Mouse (Mus musculus) forebrain, embryonic 13.5 days (tissue): ENCODE results near the gene Hoxa13. TPM values are rescaled to one million over a fixed set of nuclear protein-coding genes. Genes with fewer than 3 reads are reported as not detected.

Experiments
- ATAC-seq: fragments of 200-750 bp; cut with Nextera tagmentation; 2 replicates; pipeline ENCODE4 v1.8.0; 2017
- H3K27ac ChIP-seq: fragments of 300-500 bp; sonication (generic); 2 replicates; pipeline ENCODE4 v1.5.1; 2015; ENCODE audit warnings: inconsistent platforms, mild to moderate bottlenecking, moderate library complexity
- H3K27me3 ChIP-seq: fragments of 300-500 bp; sonication (generic); 2 replicates; pipeline ENCODE4 v1.6.1; 2015; ENCODE audit warnings: mild to moderate bottlenecking, inconsistent platforms
- H3K36me3 ChIP-seq: fragments of 300-500 bp; sonication (generic); 2 replicates; pipeline ENCODE4 v1.6.1; 2015; ENCODE audit warnings: mild to moderate bottlenecking, inconsistent platforms; ENCODE audit not compliant: poor library complexity, severe bottlenecking
- H3K4me1 ChIP-seq: fragments of 300-500 bp; sonication (generic); 2 replicates; pipeline ENCODE4 v1.6.1; 2015; ENCODE audit warnings: inconsistent platforms
- H3K4me2 ChIP-seq: fragments of 300-500 bp; sonication (generic); 2 replicates; pipeline ENCODE4 v1.6.1; 2015; ENCODE audit warnings: inconsistent platforms, mild to moderate bottlenecking, moderate library complexity
- H3K4me3 ChIP-seq: fragments of 300-500 bp; sonication (generic); 2 replicates; pipeline ENCODE4 v1.5.1; 2015; ENCODE audit warnings: mild to moderate bottlenecking, inconsistent platforms
- H3K9ac ChIP-seq: fragments of 300-500 bp; sonication (generic); 2 replicates; pipeline ENCODE4 v1.6.1; 2015; ENCODE audit warnings: mild to moderate bottlenecking, inconsistent platforms
- H3K9me3 ChIP-seq: fragments of 300-500 bp; sonication (generic); replicated peaks from 2 replicates; pipeline ENCODE4 v1.6.1; 2016; ENCODE audit warnings: inconsistent platforms
- WGBS: fragments of 180-500 bp; shearing (Covaris S2); methylation state at CpG from one replicate; pipeline ENCODE4 v1.1.7; 2015; 5-methylcytosine and 5-hydroxymethylcytosine counted together
- polyA plus RNA-seq: library from polyadenylated mRNA; unstranded; fragments of >200 nt; fragmentation: Nextera tagmentation; extraction: Ambion mirVana; gene quantifications from 2 replicates; pipeline ENCODE4 v1.2.1, GENCODE M21; 2015

Gene Hoxa13
- polyA plus RNA-seq, 1 experiment from 2014 or later = not detected

DNA sequence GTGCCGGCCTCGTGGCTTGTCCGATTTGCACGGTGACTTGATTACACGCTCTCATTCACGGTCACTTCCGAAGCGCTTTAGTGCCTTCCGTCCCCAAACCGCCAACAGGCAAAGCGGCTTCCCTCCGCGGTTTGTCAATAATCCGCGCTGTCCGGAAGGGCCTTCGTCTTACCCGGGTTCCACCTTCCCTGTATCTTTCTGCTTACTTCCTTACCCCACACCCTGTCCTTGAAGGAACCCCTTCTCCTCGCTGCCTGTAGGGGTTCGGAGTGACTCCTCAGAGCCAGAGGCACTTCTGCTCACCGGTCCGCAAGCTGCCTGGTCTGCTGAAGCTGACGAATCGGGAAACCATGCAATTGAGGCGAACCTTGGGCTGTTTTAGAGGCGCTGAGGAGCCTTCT, 14.3 kb downstream of the Hoxa13 start:
- 1% methylated on average over 26 of the region's 26 CpGs for WGBS
- H3K9ac ChIP-seq = no peak overlapping the region
- H3K36me3 ChIP-seq = no peaks in the 10 kb centered on the region
- no peak overlapping the region for H3K4me2 ChIP-seq
- H3K27me3 ChIP-seq = peaks cover 100% of the 10 kb centered on the region
- no peak for ATAC-seq
- no peaks in the 10 kb centered on the region for H3K4me1 ChIP-seq
- no peak overlapping the region for H3K4me3 ChIP-seq
- H3K27ac ChIP-seq = no peak overlapping the region
- H3K9me3 ChIP-seq = no peaks in the 10 kb centered on the region

DNA sequence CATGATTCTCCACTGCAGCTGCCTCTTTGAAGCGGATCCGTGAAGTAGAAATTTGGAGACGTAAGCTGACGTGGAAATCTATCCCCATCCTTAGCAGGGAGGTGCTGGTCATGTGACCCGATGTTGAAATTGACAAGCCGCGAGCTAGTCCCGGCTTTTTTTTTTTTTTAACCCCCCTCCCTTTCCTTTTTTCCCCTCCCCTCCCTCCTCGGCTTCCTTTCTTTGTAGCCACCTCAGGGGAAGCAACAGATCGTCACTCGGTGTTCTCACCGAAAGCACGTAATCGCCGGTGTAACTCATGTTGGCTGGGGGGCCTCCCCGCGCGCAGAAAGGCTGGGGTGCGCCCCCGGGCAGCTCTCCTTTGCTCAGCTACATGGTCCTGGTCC, 14.9 kb downstream of the Hoxa13 start, which contains the start of gene Hoxa11:
Gene Hoxa11 (minus strand): TSS at position 54 of the 386 bp plus-strand sequence.
- no peak for ATAC-seq
- Histone ChIP-seq H3K9me3 (no peaks in the 10 kb centered on the region), H3K36me3 (no peaks in the 10 kb centered on the region), H3K9ac (no peak within 1 kb of the TSS), H3K4me2 (no peak within 1 kb of the TSS), H3K4me1 (no peaks in the 10 kb centered on the region), H3K4me3 (no peak within 1 kb of the TSS), H3K27ac (no peak within 1 kb of the TSS), H3K27me3 (peaks cover 100% of the 10 kb centered on the region)
- 1% methylated on average over 20 of the region's 20 CpGs for WGBS

DNA sequence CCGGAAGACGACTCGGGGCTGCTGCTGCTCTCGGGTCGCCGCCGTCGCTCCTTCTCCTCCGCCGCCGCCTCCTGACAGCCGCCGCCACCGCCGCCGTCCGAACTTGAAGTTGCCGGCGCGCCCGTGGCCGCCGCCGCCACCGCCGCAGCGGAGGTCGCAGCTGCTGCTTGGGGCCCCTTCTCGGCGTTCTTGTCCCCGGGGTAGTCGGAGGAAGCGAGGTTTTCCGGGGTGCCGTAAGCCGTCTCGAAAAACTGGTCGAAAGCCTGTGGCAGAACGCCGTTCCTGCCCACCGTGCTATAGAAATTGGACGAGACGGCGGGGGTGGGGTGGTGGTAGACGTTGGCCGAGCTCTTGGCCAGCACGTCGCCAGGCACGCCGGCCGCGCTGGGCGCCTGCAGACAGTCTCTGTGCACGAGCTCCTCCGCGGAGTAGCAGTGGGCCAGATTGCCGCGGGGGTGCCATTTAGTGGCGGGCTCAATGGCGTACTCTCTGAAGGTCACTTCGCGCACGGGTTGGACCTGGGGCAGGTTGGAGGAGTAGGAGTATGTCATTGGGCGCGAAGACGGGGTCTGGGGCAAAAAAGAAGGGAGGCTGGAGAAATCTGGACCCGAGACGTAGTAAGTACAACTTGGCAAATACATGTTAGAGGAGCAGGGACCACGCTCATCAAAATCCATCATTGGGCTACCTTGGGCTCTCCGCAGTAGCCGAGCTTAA, 15.5 kb downstream of the Hoxa13 start:
- under 1% methylated on average over 70 of the region's 71 CpGs for WGBS
- H3K36me3 ChIP-seq = no peaks in the 10 kb centered on the region
- H3K9me3 ChIP-seq = no peaks in the 10 kb centered on the region
- H3K4me3 ChIP-seq = no peak overlapping the region
- no peak overlapping the region for H3K27ac ChIP-seq
- peaks cover 100% of the 10 kb centered on the region for H3K27me3 ChIP-seq
- H3K4me2 ChIP-seq = no peak overlapping the region
- no peak overlapping the region for H3K9ac ChIP-seq
- H3K4me1 ChIP-seq = 0 out of 2 replicates have a peak, but pooled peaks cover 2% of the 10 kb centered on the region
- no peak for ATAC-seq

- no peak overlapping the region for H3K9ac ChIP-seq
- H3K27me3 ChIP-seq = peaks cover 100% of the 10 kb centered on the region
- H3K4me2 ChIP-seq = no peak overlapping the region
- H3K36me3 ChIP-seq = no peaks in the 10 kb centered on the region
- H3K9me3 ChIP-seq = no peaks in the 10 kb centered on the region
- ATAC-seq = no peak
- no peak overlapping the region for H3K27ac ChIP-seq
- H3K4me3 ChIP-seq = no peak overlapping the region
- 0 out of 2 replicates have a peak, but pooled peaks cover 4% of the 10 kb centered on the region for H3K4me1 ChIP-seq
- 2% methylated on average over 23 of the region's 23 CpGs for WGBS
Measured at GRCm38 (mm10) chr6:52244471-52245039, 16.1 kb downstream of the Hoxa13 start.

DNA sequence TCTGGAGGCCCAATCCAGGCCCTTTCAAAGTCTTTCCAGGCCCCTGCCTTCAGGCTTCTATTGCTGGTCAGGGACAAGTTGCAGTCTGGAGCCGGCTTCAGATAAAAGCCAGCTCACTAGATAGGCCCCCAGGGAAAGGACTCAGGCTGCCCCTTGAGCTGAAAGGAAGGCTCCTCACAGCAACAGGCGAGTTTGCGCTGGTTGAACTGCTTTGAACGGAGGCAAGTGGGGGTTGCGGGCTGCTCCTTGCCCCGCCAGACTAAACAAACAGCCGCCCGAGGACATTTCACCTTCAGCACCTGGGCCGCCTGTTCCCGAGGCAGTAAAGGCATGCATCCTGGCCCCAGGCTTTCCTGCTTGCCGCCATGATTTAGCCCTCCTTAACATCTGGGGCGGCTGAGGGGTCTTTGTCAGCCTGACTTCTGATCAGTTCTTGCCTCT, 17.0 kb downstream of the Hoxa13 start:
- no peak for ATAC-seq
- no peaks in the 10 kb centered on the region for H3K9me3 ChIP-seq
- H3K27ac ChIP-seq = no peak overlapping the region

DNA sequence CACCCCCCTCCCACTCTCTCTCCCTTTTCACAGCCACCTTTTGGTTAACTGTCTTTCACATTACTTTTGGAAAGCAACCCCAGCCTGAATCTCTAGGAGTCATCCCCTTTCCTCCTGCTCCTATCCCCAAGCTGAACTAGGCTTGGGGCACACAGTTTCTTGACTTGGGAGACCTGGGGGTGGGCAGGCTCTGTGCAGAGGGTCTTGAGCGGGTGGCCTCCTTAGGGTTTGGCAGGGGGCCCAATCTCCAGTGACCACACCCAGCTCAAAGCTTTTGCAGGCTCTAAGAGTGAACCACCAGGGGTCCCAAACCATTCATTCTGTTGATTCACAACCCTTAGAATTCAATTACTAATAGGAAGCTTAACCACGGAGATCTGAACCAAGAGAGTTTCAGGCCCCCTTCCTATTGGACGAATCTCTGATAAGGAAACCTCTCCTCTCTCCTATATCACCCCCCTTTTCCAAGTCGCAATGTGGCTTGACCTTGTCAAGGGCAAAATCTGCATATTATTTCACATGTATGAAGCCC, 17.8 kb downstream of the Hoxa13 start:
- whole genome bisulfite sequencing = 2% methylated on average over 4 of the region's 4 CpGs

More for the DNA sequence above, 17.0 kb downstream of the Hoxa13 start:
- Histone ChIP-seq H3K4me1 (0 out of 2 replicates have a peak, but pooled peaks cover 4% of the 10 kb centered on the region), H3K36me3 (no peaks in the 10 kb centered on the region), H3K9ac (no peak overlapping the region), H3K4me2 (no peak overlapping the region), H3K27me3 (peaks cover 100% of the 10 kb centered on the region), H3K4me3 (no peak overlapping the region)
- WGBS = 2% methylated on average over 12 of the region's 12 CpGs

DNA sequence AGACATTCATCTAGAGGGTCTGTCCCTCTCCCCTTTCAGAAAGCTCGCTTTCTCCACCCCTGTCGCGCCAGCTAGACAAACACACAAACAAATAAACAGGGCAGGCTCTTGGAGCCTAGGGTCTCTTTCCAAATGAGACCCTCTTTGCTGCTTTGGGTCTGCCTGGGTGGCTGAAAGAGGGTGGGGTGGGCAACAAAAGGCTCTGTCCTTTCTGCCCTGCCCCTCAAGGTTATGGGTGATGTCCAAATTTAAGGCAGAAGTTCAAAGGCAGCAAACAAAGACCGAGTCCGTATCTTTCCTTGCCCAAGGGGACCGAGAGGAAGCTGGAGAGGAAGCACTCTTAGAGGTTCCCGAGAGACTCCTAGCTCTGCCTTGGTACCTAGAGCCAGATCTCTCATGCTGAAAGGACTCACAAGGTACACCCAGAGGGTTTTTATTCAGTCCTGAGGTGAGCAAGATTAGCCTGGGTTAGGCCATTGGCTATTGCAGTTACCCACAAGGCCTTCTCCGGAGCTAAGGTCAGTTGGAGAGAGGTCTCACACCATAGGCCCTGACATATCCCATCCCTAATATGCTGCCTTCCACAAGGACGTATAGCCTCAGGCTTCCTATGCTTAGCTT, 19.6 kb downstream of the Hoxa13 start:
- Histone ChIP-seq H3K27me3 (peaks cover 100% of the 10 kb centered on the region), H3K9ac (no peak overlapping the region)

More for the DNA sequence above, 17.8 kb downstream of the Hoxa13 start:
- Histone ChIP-seq H3K27ac (no peak overlapping the region), H3K4me2 (no peak overlapping the region), H3K27me3 (peaks cover 100% of the 10 kb centered on the region), H3K4me3 (no peak overlapping the region), H3K4me1 (0 out of 2 replicates have a peak, but pooled peaks cover 4% of the 10 kb centered on the region), H3K9me3 (no peaks in the 10 kb centered on the region), H3K9ac (no peak overlapping the region), H3K36me3 (no peaks in the 10 kb centered on the region)
- ATAC-seq = no peak

DNA sequence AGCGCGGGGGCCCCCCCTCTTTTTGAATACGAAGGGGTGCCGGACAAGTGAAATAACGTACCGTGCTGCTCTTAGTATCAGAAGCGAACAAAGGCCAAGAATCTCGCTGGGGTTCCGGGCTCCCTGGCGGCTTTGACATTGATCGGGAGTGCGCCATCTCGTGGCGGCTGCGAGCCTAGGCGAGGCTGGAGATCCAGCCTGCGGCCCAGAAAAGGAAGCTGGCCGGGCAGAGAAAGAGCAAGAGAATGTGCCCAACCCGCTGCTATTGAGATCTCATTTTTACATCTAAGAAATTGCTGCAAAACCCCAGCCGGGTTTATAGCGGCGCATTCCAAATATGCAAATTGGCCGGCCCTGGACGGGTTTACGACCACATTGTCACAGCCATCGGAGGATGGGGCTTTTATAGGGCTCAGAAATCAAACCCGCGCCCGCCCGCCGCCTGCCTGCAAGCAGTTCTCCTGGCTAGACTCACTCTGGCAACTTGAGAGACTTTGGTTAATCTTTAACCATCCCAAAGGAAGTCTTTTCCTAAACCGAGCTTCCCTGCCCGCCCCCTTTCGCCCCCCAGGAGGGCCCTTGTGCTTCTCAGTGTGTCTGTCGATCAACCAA, 20.2 kb downstream of the Hoxa13 start, which contains the start of gene Hoxa10:
Gene Hoxa10 (minus strand): TSS at position 466 of the 612 bp plus-strand sequence.
- WGBS = under 1% methylated on average over 35 of the region's 35 CpGs
- peak within 1 kb of the TSS; percentile 30; the same call in 1 of the 2 replicates for H3K4me2 ChIP-seq

More for the DNA sequence above, 19.6 kb downstream of the Hoxa13 start:
- Histone ChIP-seq H3K27ac (no peak overlapping the region), H3K4me2 (no peak overlapping the region), H3K9me3 (no peaks in the 10 kb centered on the region), H3K4me1 (0 out of 2 replicates have a peak, but pooled peaks cover 4% of the 10 kb centered on the region), H3K4me3 (no peak overlapping the region), H3K36me3 (no peaks in the 10 kb centered on the region)
- 5% methylated on average over 9 of the region's 9 CpGs for WGBS
- ATAC-seq = no peak

GRCm38 (mm10) chr6:52239625-52240388, 20.9 kb downstream of the Hoxa13 start:
- no peak overlapping the region for H3K9ac ChIP-seq
- no peaks in the 10 kb centered on the region for H3K36me3 ChIP-seq
- WGBS = 3% methylated on average over 30 of the region's 30 CpGs
- H3K9me3 ChIP-seq = no peaks in the 10 kb centered on the region
- H3K4me2 ChIP-seq = peak overlapping the region; percentile 30; the same call in 1 of the 2 replicates
- no peak overlapping the region for H3K4me3 ChIP-seq
- H3K27me3 ChIP-seq = peaks cover 100% of the 10 kb centered on the region
- ATAC-seq = no peak
- 0 out of 2 replicates have a peak, but pooled peaks cover 4% of the 10 kb centered on the region for H3K4me1 ChIP-seq
- H3K27ac ChIP-seq = no peak overlapping the region

More for the DNA sequence above, 20.2 kb downstream of the Hoxa13 start, which contains the start of gene Hoxa10:
- Histone ChIP-seq H3K4me3 (no peak within 1 kb of the TSS), H3K4me1 (0 out of 2 replicates have a peak, but pooled peaks cover 4% of the 10 kb centered on the region), H3K9me3 (no peaks in the 10 kb centered on the region), H3K9ac (no peak within 1 kb of the TSS), H3K36me3 (no peaks in the 10 kb centered on the region), H3K27me3 (peaks cover 100% of the 10 kb centered on the region), H3K27ac (no peak within 1 kb of the TSS)
- ATAC-seq = 0 out of 2 replicates have a peak, but pooled peaks have one; percentile 38

- WGBS = 3% methylated on average over 7 of the region's 7 CpGs
- H3K9me3 ChIP-seq = no peaks in the 10 kb centered on the region
- no peak overlapping the region for H3K4me3 ChIP-seq
- H3K27me3 ChIP-seq = peaks cover 100% of the 10 kb centered on the region
- H3K36me3 ChIP-seq = no peaks in the 10 kb centered on the region
- 0 out of 2 replicates have a peak, but pooled peaks cover 4% of the 10 kb centered on the region for H3K4me1 ChIP-seq
- ATAC-seq = no peak
- H3K9ac ChIP-seq = no peak overlapping the region
- H3K27ac ChIP-seq = no peak overlapping the region
- H3K4me2 ChIP-seq = no peak overlapping the region
Measured at GRCm38 (mm10) chr6:52238976-52239375, 21.7 kb downstream of the Hoxa13 start.

GRCm38 (mm10) chr6:52238155-52238545, 22.5 kb downstream of the Hoxa13 start:
- ATAC-seq = no peak
- no peak overlapping the region for H3K27ac ChIP-seq
- no peak overlapping the region for H3K4me3 ChIP-seq
- 0 out of 2 replicates have a peak, but pooled peaks cover 4% of the 10 kb centered on the region for H3K4me1 ChIP-seq
- H3K36me3 ChIP-seq = no peaks in the 10 kb centered on the region
- peaks cover 100% of the 10 kb centered on the region for H3K27me3 ChIP-seq
- under 1% methylated on average over 7 of the region's 7 CpGs for WGBS
- no peak overlapping the region for H3K9ac ChIP-seq
- no peaks in the 10 kb centered on the region for H3K9me3 ChIP-seq
- H3K4me2 ChIP-seq = no peak overlapping the region
